Mouse (Mus musculus) urinary bladder, postnatal 25 days (tissue): ENCODE measurements around the gene Ralgps2.
A peak's percentile ranks its signal among the peaks of the same experiment; 100 is the strongest.

Experiments
- DNase-seq: peaks from one replicate; pipeline ENCODE4 v3.0.0; 2022; ENCODE audit warnings: low spot score

Ralgps2 gene

GRCm38 (mm10) chr1:156813485-156813884, 125.9 kb downstream of the Ralgps2 start:
- no peak for DNase-seq

- no peak for DNase-seq
Observed at GRCm38 (mm10) chr1:156812716-156813115, 126.7 kb downstream of the Ralgps2 start.

- no peak for DNase-seq
Observed at GRCm38 (mm10) chr1:156811928-156812327, 127.5 kb downstream of the Ralgps2 start.

- no peak for DNase-seq
Observed at GRCm38 (mm10) chr1:156808332-156808731, 131.1 kb downstream of the Ralgps2 start.

- DNase-seq = no peak
Observed at GRCm38 (mm10) chr1:156801276-156801675, 138.2 kb downstream of the Ralgps2 start.

- DNase-seq = no peak
Observed at GRCm38 (mm10) chr1:156796251-156796650, 143.2 kb downstream of the Ralgps2 start.

GRCm38 (mm10) chr1:156789844-156790490, 149.5 kb downstream of the Ralgps2 start:
- no peak for DNase-seq

GRCm38 (mm10) chr1:156787164-156787863, 152.1 kb downstream of the Ralgps2 start:
- DNase-seq = no peak

- no peak for DNase-seq
Observed at GRCm38 (mm10) chr1:156786074-156786473, 153.4 kb downstream of the Ralgps2 start.

- DNase-seq = no peak
Observed at GRCm38 (mm10) chr1:156784974-156785373, 154.5 kb downstream of the Ralgps2 start.

GRCm38 (mm10) chr1:156784116-156784515, 155.3 kb downstream of the Ralgps2 start:
- no peak for DNase-seq

GRCm38 (mm10) chr1:156781971-156782850, 157.2 kb downstream of the Ralgps2 start:
- DNase-seq = no peak

- peak; percentile 27 for DNase-seq
Observed at GRCm38 (mm10) chr1:156781076-156781741, 158.2 kb downstream of the Ralgps2 start.

- peak; percentile 9 for DNase-seq
Observed at GRCm38 (mm10) chr1:156780234-156781005, 159.0 kb downstream of the Ralgps2 start.

GRCm38 (mm10) chr1:156779595-156779994, 159.8 kb downstream of the Ralgps2 start:
- DNase-seq = no peak

GRCm38 (mm10) chr1:156778977-156779376, 160.4 kb downstream of the Ralgps2 start:
- DNase-seq = no peak

- no peak for DNase-seq
Observed at GRCm38 (mm10) chr1:156777896-156778295, 161.5 kb downstream of the Ralgps2 start.

- no peak for DNase-seq
Observed at GRCm38 (mm10) chr1:156775983-156776382, 163.4 kb downstream of the Ralgps2 start.

GRCm38 (mm10) chr1:156775190-156775589, 164.2 kb downstream of the Ralgps2 start:
- no peak for DNase-seq

GRCm38 (mm10) chr1:156770845-156771244, 168.6 kb downstream of the Ralgps2 start:
- no peak for DNase-seq

GRCm38 (mm10) chr1:156769621-156770297, 169.7 kb downstream of the Ralgps2 start:
- no peak for DNase-seq
